Mouse (Mus musculus) heart, embryonic 10.5 days (tissue): ENCODE data around the gene Mapt. TPM values are rescaled to one million over a fixed set of nuclear protein-coding genes. Genes with fewer than 3 reads are reported as not detected.

Experiments used
- DNase-seq: peaks from one replicate; pipeline ENCODE4 v3.0.0-alpha.2; 2017; ENCODE audit warnings: low spot score
- H3K27ac ChIP-seq: fragments of 300-500 bp; sonication (generic); 2 replicates; pipeline ENCODE4 v1.5.1; 2016; ENCODE audit warnings: mild to moderate bottlenecking
- H3K27me3 ChIP-seq: fragments of 300-500 bp; sonication (generic); 2 replicates; pipeline ENCODE4 v1.6.1; 2016; ENCODE audit warnings: mild to moderate bottlenecking; ENCODE audit not compliant: poor library complexity, insufficient read depth, severe bottlenecking
- H3K36me3 ChIP-seq: fragments of 300-500 bp; sonication (generic); 2 replicates; pipeline ENCODE4 v1.6.1; 2016; ENCODE audit warnings: mild to moderate bottlenecking, moderate library complexity
- H3K4me1 ChIP-seq: fragments of 300-500 bp; sonication (generic); 2 replicates; pipeline ENCODE4 v1.6.1; 2016; ENCODE audit warnings: mild to moderate bottlenecking
- H3K4me3 ChIP-seq: fragments of 300-500 bp; sonication (generic); 2 replicates; pipeline ENCODE4 v1.5.1; 2016; ENCODE audit warnings: mild to moderate bottlenecking, moderate library complexity
- H3K9me3 ChIP-seq: fragments of 300-500 bp; sonication (generic); 2 replicates; pipeline ENCODE4 v1.6.1; 2016; ENCODE audit warnings: mild to moderate bottlenecking, moderate library complexity
- WGBS: fragments of 180-500 bp; shearing (Covaris S2); methylation state at CpG from one replicate; pipeline ENCODE4 v1.1.7; 2016; 5-methylcytosine and 5-hydroxymethylcytosine counted together
- polyA plus RNA-seq: library from polyadenylated mRNA; unstranded; fragments of >200 nt; fragmentation: Nextera tagmentation; extraction: Ambion mirVana; gene quantifications from 2 replicates; pipeline ENCODE4 v1.2.1, GENCODE M21; 2016

The Mapt gene
- polyA plus RNA-seq, 1 experiment from 2014 or later: 1.4 TPM

DNA sequence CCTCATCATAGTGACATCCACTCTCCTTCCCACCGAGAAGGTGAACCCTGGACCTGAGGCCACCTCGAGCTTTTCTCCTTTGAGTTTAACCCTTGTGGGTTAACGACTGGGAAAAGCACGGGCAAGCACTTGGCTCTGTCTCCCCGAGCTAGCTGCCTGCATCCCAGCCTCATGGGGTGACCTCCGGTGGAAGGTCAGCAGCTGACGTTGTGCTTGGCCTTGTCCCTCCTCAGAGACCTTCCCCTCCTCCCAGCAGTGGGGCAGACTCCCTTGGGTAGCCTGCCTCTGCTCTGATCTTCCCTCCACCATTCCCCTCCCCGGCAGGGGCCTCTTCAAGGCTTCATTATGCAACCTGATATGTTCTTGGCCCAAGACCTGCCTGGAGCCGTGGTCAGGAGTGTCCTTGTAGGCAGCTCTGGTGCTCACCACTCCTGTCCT is 38.2 kb downstream of the Mapt start:
- Histone ChIP-seq H3K4me3 (no peak overlapping the region), H3K27ac (no peak overlapping the region), H3K36me3 (no peaks in the 10 kb centered on the region), H3K4me1 (peaks cover 8% of the 10 kb centered on the region), H3K9me3 (no peaks in the 10 kb centered on the region), H3K27me3 (peaks cover 11% of the 10 kb centered on the region; the same call in 1 of the 2 replicates)
- no peak for DNase-seq
- 44% methylated on average over 9 of the region's 9 CpGs for WGBS

DNA sequence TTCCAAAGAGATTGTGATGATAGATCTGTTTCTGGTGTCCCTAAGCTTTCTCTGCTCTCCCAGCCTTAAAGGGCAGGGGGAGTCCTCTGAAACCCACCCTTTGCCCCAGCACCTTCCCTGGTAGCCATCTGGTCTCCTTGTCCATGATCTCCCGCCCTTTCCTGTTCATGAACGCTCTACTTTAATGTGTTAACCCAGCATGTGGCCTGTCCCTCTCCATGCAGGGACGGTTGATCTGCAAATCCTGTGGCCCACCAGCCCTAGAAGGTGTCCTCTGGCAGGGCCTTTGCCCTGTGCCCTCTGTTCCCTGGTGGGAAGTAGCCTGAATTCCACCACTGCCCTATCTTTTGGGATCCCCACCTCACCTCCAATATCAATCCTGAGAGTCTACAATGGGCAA is 39.3 kb downstream of the Mapt start:
- Histone ChIP-seq H3K4me1 (peaks cover 8% of the 10 kb centered on the region), H3K27ac (no peak overlapping the region), H3K27me3 (peaks cover 11% of the 10 kb centered on the region; the same call in 1 of the 2 replicates), H3K9me3 (no peaks in the 10 kb centered on the region), H3K36me3 (no peaks in the 10 kb centered on the region), H3K4me3 (no peak overlapping the region)
- DNase-seq: no peak
- 78% methylated on average over 3 of the region's 3 CpGs for WGBS

DNA sequence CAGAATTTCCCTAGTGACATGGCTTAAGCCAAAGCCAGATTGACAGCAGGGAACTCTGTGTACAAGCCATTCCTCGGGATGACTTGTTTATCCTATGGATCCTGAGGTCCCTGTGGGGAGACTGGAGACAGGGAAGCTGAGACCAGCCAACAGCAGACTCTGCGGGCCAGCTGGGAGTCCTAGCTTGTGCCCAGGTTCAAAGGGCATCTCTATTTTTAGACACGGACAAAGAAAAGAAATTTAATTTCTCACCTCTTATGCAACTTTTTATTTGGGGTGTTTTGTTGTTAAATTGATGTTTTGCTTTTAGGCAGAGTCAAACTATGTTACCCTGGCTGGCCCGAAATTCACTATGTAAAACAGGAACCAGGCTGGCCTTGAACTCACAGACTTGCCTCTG is 39.7 kb downstream of the Mapt start:
- Histone ChIP-seq H3K27ac (no peak overlapping the region), H3K27me3 (peaks cover 11% of the 10 kb centered on the region; the same call in 1 of the 2 replicates), H3K4me3 (no peak overlapping the region), H3K4me1 (peaks cover 8% of the 10 kb centered on the region), H3K36me3 (no peaks in the 10 kb centered on the region), H3K9me3 (no peaks in the 10 kb centered on the region)
- 62% methylated on average over 4 of the region's 4 CpGs for WGBS
- no peak for DNase-seq

DNA sequence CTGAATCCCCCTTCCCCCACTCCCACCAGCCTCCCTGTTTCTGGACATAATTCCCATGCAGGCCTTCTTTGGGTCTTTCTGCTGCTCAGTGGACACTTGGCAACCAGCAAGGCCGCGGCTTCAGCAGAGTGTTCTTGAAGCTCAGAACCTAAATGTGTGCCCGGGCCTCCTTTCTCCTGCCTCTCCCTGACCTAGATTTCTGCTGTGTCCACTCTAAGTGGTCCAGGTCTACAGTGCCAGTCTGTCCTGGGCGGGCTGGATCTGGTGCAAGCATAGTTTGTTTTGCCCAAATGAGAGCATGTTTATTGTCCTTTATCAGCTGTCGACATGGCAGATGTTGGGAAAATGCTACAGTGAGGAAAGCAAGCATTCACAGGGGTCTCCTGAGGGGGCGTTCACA is 40.7 kb downstream of the Mapt start:
- Histone ChIP-seq H3K27me3 (peaks cover 11% of the 10 kb centered on the region; the same call in 1 of the 2 replicates), H3K4me1 (peaks cover 8% of the 10 kb centered on the region), H3K36me3 (no peaks in the 10 kb centered on the region), H3K27ac (no peak overlapping the region), H3K9me3 (no peaks in the 10 kb centered on the region), H3K4me3 (no peak overlapping the region)
- 61% methylated on average over 6 of the region's 6 CpGs for WGBS
- no peak for DNase-seq

DNA sequence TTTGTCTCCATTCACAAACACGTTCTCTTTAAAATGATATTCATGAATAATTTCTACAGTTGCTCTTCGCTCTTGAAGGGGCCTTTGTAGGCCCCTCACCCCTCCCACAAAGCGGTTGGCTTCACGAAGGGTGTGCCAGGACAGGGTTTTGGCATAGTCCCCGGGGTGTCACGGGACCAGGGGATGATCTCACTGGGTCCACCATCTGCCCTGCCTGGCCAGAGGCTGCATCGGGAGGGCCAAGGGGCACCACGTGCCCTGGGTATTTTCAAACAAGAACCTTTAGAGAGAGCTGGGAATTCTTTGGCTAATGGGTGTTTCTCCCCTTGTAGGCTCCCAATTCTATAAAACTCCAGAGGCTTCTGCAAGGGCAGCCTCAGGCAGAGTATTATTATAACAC is 41.2 kb downstream of the Mapt start:
- WGBS: 81% methylated on average over 8 of the region's 8 CpGs
- Histone ChIP-seq H3K4me3 (no peak overlapping the region), H3K4me1 (peaks cover 8% of the 10 kb centered on the region), H3K9me3 (no peaks in the 10 kb centered on the region), H3K36me3 (no peaks in the 10 kb centered on the region), H3K27me3 (peaks cover 10% of the 10 kb centered on the region; the same call in 1 of the 2 replicates), H3K27ac (no peak overlapping the region)
- no peak for DNase-seq

DNA sequence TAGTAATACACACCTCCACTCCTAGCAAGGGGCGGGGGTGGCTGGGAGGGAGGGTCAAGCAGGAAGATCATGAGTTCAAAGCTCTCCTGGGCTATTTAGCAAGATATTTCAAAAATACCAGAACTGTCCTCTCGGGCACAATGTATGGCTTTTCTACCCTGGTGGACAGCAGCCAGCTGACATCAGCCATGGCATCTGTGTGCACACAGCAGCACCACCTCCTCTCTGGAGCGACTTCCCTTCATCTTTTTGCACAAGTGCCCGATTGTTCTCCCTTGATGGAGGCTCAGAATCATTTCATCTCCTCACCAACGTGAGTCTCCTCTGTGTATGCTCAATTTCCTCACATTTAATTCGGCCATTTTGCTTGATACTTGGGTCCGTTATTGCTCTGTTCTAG is 44.6 kb downstream of the Mapt start:
- 84% methylated on average over 7 of the region's 7 CpGs for WGBS
- Histone ChIP-seq H3K27me3 (peaks cover 28% of the 10 kb centered on the region; the same call in 1 of the 2 replicates), H3K4me3 (no peak overlapping the region), H3K4me1 (peaks cover 7% of the 10 kb centered on the region), H3K27ac (no peak overlapping the region), H3K36me3 (no peaks in the 10 kb centered on the region), H3K9me3 (no peaks in the 10 kb centered on the region)
- DNase-seq: no peak

DNA sequence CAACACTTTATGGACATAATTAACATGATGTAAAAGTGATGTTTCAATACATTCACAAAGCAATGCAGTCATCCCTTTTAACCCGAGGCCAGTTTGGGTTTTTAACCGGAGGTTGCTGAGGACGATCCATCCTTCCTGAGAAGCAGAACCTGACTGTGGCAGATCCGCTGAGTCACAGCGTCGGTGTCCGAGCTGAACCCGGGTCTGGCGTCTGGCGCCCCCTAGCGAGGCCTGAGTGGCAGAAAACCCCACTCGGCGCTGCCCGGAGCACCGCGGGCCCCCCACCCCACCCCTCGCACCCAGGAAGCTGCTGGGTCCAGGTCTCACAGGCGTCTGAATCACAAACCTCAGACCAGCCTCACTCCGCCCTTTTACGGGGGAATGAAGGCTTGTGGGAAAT is 47.0 kb downstream of the Mapt start:
- Histone ChIP-seq H3K27ac (no peak overlapping the region), H3K4me1 (peaks cover 7% of the 10 kb centered on the region), H3K4me3 (peak overlapping the region; percentile 40), H3K36me3 (no peaks in the 10 kb centered on the region), H3K27me3 (peaks cover 29% of the 10 kb centered on the region; the same call in 1 of the 2 replicates), H3K9me3 (no peaks in the 10 kb centered on the region)
- whole genome bisulfite sequencing: 4% methylated on average over 20 of the region's 20 CpGs
- DNase-seq: peak; percentile 85

DNA sequence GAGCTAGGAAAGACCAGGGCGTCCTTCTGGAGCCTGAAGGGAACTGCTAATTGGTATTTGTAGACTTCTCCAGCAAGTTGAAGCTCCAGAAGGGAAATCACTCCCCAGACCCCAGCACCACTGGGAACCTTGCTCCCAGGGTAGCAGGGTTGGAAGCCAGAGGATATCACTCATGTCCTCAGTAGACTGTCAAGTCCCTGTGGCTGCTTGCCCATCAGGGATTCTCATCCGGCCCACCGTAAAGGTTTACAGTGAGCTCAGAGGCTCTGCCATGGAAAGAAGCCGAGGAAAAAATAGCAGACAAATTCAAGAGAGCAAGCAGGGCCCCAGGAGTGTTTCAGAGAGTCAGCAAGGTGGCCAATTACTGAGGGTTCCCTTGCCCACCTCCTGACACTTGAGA is 47.9 kb downstream of the Mapt start:
- H3K4me3 ChIP-seq: no peak overlapping the region
- no peak overlapping the region for H3K27ac ChIP-seq
- 72% methylated on average over 4 of the region's 4 CpGs for WGBS
- peaks cover 7% of the 10 kb centered on the region for H3K4me1 ChIP-seq
- no peak for DNase-seq
- H3K36me3 ChIP-seq: no peaks in the 10 kb centered on the region
- no peaks in the 10 kb centered on the region for H3K9me3 ChIP-seq
- peaks cover 25% of the 10 kb centered on the region; the same call in 1 of the 2 replicates for H3K27me3 ChIP-seq

DNA sequence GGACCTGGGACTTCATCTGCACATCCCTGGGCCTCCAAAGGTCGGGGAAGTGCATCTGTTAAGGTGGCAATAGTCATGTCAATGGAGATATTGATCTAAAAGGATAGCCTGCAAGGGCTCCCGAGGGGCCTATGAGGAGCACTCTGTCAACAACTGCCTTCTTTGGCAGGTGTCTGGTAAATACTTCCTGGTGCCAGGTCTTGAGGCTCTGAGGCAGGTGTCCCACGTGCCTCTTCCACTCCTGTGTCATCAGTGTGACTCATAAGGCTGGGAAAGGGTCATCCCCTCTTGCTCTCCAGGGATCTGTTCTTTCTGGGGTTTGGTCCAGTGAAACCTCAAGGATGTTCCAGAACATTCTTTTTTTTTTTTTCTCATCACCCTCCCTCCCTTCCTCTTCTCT is 48.3 kb downstream of the Mapt start:
- Histone ChIP-seq H3K4me3 (no peak overlapping the region), H3K27me3 (peaks cover 25% of the 10 kb centered on the region; the same call in 1 of the 2 replicates), H3K36me3 (no peaks in the 10 kb centered on the region), H3K9me3 (no peaks in the 10 kb centered on the region), H3K27ac (no peak overlapping the region), H3K4me1 (peaks cover 7% of the 10 kb centered on the region)
- 54% methylated on average over 3 of the region's 3 CpGs for WGBS
- no peak for DNase-seq

DNA sequence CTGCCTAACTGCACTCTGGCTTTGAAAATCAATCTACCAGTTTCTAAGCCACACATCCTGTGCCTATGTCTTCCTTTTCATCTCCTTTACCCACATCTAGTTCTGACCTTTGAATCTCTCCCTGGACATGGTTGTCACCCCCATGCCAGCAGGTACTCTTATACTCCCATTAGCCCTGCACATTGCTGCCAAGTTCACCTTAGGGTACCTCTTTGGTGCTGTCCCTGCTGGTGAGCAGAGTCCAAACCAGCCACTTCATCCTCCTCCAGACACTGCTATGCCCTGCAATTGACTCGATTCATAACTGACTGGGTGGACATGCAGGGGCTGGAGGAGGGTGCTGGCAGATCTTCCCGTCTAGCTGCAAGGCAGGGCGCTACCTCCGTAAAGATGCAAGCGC is 50.3 kb downstream of the Mapt start:
- WGBS: 85% methylated on average over 5 of the region's 5 CpGs
- peaks cover 7% of the 10 kb centered on the region for H3K4me1 ChIP-seq
- no peak overlapping the region for H3K4me3 ChIP-seq
- DNase-seq: no peak
- no peak overlapping the region for H3K27ac ChIP-seq
- peaks cover 25% of the 10 kb centered on the region; the same call in 1 of the 2 replicates for H3K27me3 ChIP-seq
- H3K36me3 ChIP-seq: no peaks in the 10 kb centered on the region
- no peaks in the 10 kb centered on the region for H3K9me3 ChIP-seq

DNA sequence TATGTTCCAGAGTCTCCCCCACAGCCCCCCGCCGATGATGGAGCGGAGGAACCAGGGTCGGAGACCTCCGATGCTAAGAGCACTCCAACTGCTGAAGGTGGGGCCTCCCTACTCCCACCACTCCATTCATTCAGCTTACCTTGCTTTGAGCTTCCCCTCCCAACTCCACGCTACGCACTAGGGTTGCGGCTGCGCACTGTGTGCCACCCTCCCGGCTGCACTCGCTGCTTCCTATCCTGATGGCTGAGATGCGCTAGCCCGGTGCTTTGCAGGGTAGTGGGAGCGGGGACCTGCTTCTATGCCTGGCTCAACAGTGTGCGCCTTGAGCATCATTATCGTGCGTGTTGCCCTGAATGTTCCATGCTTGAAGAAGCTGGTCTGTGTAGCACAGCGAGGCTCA is 55.9 kb downstream of the Mapt start:
- Histone ChIP-seq H3K4me1 (peaks cover 11% of the 10 kb centered on the region), H3K36me3 (no peaks in the 10 kb centered on the region), H3K27ac (no peak overlapping the region), H3K9me3 (no peaks in the 10 kb centered on the region), H3K4me3 (no peak overlapping the region), H3K27me3 (no peaks in the 10 kb centered on the region; the same call in 1 of the 2 replicates)
- WGBS: 94% methylated on average over 18 of the region's 18 CpGs
- no peak for DNase-seq

DNA sequence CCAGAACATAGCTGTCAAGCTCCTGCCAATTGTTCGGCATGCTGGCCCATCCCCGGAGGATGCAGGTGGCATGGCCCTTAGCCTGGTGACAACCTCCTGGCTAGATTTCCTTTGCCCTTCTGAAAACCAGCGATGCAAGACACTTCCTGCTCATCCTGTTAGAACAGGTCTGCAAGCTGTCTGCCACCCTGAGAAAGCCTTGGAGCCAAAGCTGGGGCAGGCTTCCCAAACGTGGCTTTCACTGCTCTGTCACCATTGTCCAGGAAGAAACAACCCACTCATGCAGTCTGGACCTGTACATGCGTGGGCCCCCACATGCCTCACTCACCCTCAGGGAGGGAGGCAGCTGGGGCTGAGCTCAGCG is 57.6 kb downstream of the Mapt start:
- DNase-seq: no peak
- WGBS: 52% methylated on average over 6 of the region's 6 CpGs
- H3K27ac ChIP-seq: peak overlapping the region; percentile 43
- H3K9me3 ChIP-seq: no peaks in the 10 kb centered on the region
- no peaks in the 10 kb centered on the region; the same call in 1 of the 2 replicates for H3K27me3 ChIP-seq
- H3K4me1 ChIP-seq: peaks cover 20% of the 10 kb centered on the region
- no peaks in the 10 kb centered on the region for H3K36me3 ChIP-seq
- H3K4me3 ChIP-seq: no peak overlapping the region

DNA sequence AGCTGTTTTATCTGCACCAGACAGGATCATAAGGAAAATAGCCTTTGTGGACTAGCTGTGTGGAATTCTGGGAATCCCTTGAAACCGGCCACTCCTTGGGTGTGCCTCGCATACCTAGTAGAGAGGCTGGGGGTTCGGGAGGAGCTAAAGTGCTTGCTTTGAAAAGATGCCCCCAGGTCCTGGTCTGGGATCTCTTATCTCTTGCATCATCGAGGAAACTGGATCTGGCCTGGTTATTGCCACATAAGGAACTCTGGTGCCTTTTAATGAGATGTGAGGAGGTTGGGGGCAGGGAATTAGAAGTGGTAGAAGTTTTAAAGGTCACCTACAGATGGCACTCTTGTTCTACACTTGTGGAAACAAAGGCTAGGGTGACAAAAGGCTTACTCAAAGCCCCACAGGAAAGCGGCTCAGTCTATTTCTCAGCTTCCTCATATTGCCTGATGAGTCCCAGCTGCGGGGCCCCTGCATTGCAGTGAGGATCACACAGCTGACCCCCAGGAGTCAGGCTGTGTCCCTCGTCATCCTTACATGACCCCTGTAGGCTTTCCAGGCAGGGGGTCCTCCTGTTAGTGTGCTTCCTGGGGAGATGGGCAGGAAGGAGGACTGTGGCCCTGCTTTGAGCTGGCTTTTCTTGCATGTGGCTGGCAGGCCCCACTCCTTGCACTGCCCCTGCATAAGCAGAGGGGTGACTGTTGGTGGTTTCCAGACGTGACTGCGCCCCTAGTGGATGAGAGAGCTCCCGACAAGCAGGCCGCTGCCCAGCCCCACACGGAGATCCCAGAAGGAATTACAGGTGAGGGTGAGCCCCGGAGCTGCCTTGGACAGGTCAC is 58.2 kb downstream of the Mapt start:
- no peak overlapping the region for H3K4me3 ChIP-seq
- peak overlapping the region; percentile 85 for H3K27ac ChIP-seq
- 18% methylated on average over 13 of the region's 13 CpGs for WGBS
- no peaks in the 10 kb centered on the region; the same call in 1 of the 2 replicates for H3K27me3 ChIP-seq
- no peaks in the 10 kb centered on the region for H3K9me3 ChIP-seq
- DNase-seq: peak; percentile 86
- peaks cover 20% of the 10 kb centered on the region for H3K4me1 ChIP-seq
- H3K36me3 ChIP-seq: no peaks in the 10 kb centered on the region
